Mouse (Mus musculus): ENCODE measurements around the gene Ubxn2a. TPM values are rescaled to one million over a fixed set of nuclear protein-coding genes. Genes with fewer than 3 reads are reported as not detected.

Gene Ubxn2a
- total and polyA plus RNA-seq, 3 experiments = 21.9 to 22.8 TPM; not detected in 1

GRCm38 (mm10) chr12:4906476-4906875 is 1.0 kb downstream of the Ubxn2a start:
- H3K27ac ChIP-seq (ENCODE audit: control insufficient read depth, low read depth, low read length) = no peak overlapping the region

DNA sequence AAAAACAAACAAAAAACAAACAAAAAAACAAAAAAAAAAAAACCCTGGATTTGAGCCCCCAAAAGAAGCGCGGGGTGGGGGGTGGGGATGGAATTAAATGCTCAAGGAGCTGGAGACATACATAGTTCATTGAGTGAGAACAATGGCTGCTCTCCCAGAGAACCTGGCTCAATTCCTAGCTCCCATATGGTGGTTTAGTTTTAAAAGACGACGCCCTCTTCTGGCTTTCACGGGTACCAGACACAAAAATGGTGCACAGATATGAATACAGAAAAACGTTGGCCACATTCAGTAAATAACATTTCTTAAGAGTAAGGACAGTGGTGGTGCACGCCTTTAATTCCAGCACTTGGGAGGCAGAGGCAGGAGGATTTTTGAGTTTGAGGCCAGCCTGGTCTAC is 1.6 kb downstream of the Ubxn2a start:
- H3K36me3 ChIP-seq (ENCODE audit: control insufficient read depth in 1 of 2, insufficient read depth in 2 of 2, low read length in 2 of 2) = peaks cover 2 to 8% of the 10 kb centered on the region in 2 experiments
- H3K79me2 ChIP-seq (ENCODE audit: control insufficient read depth, insufficient read depth, low read length, poor library complexity) = peaks cover 16% of the 10 kb centered on the region
- no peak overlapping the region for H3K27ac ChIP-seq (ENCODE audit: control insufficient read depth, low read depth, low read length)
- H3K9ac ChIP-seq (ENCODE audit: control insufficient read depth, low read depth, low read length, poor library complexity, severe bottlenecking) = no peak overlapping the region
- TF ChIP-seq SMC3 (IDR thresholded peaks at IDR 0.05; ENCODE audit: low read depth, low read length) (peak; percentile 20; the same call in 1 of the 2 replicates), MYC (IDR thresholded peaks at IDR 0.05; ENCODE audit: low read depth, low read length) (no peak), CTCF (IDR thresholded peaks at IDR 0.05 in 2 of 3, conservative IDR thresholded peaks at IDR 0.05 in 1 of 3; ENCODE audit: control insufficient read depth in 1 of 3, insufficient read depth in 1 of 3, low read depth in 2 of 3, low read length in 3 of 3, poor library complexity in 1 of 3, severe bottlenecking in 1 of 3) (peak in 1 of 3 experiments; percentile 32; a peak in 2 of 6 replicates), BHLHE40 (IDR thresholded peaks at IDR 0.05; ENCODE audit: borderline replicate concordance, low read depth, low read length) (no peak), UBTF (IDR thresholded peaks at IDR 0.05; ENCODE audit: borderline replicate concordance, insufficient read depth, low read depth, low read length) (no peak)
- no peaks in the 10 kb centered on the region for H3K9me3 ChIP-seq (replicated peaks; ENCODE audit: insufficient read depth, low read length)
- peaks cover 4 to 9% of the 10 kb centered on the region in 2 experiments; a peak in 2 of 4 replicates for H3K4me1 ChIP-seq (ENCODE audit: control insufficient read depth in 1 of 2, insufficient read depth in 2 of 2, low read length in 2 of 2)
- peak; percentile 53 for DNase-seq (ENCODE audit: low read depth, low spot score)
- H3K27me3 ChIP-seq (ENCODE audit: control insufficient read depth in 1 of 2, insufficient read depth in 2 of 2, low read length in 2 of 2) = no peaks in the 10 kb centered on the region
- H3K4me3 ChIP-seq (ENCODE audit: control insufficient read depth in 1 of 2, insufficient read depth in 1 of 2, low read depth in 2 of 2, low read length in 2 of 2) = no peak overlapping the region

More at GRCm38 (mm10) chr12:4906476-4906875, 1.0 kb downstream of the Ubxn2a start:
- peaks cover 4 to 9% of the 10 kb centered on the region in 2 experiments; a peak in 3 of 4 replicates for H3K4me1 ChIP-seq (ENCODE audit: control insufficient read depth in 1 of 2, insufficient read depth in 2 of 2, low read length in 2 of 2)
- H3K4me3 ChIP-seq (ENCODE audit: control insufficient read depth in 1 of 2, insufficient read depth in 1 of 2, low read depth in 2 of 2, low read length in 2 of 2) = peak overlapping the region; percentile 75 to 79
- no peak for TF ChIP-seq NELFE (IDR thresholded peaks at IDR 0.05; ENCODE audit: low read depth, low read length)
- 0 out of 2 replicates have a peak, but pooled peaks have one; percentile 15 for TF ChIP-seq SIN3A (IDR thresholded peaks at IDR 0.05; ENCODE audit: low read length)
- TF ChIP-seq GATA1 (IDR thresholded peaks at IDR 0.05; ENCODE audit: low read depth, low read length) = peak; percentile 56; the same call in 1 of the 2 replicates
- H3K36me3 ChIP-seq (ENCODE audit: control insufficient read depth in 1 of 2, insufficient read depth in 2 of 2, low read length in 2 of 2) = peaks cover 2 to 8% of the 10 kb centered on the region in 2 experiments; a peak in 3 of 4 replicates
- no peaks in the 10 kb centered on the region for H3K27me3 ChIP-seq (ENCODE audit: control insufficient read depth in 1 of 2, insufficient read depth in 2 of 2, low read length in 2 of 2)
- H3K79me2 ChIP-seq (ENCODE audit: control insufficient read depth, insufficient read depth, low read length, poor library complexity) = peaks cover 16% of the 10 kb centered on the region
- peak overlapping the region; percentile 95 for H3K9ac ChIP-seq (ENCODE audit: control insufficient read depth, low read depth, low read length, poor library complexity, severe bottlenecking)
- DNase-seq (ENCODE audit: low read depth, low spot score) = no peak
- no peaks in the 10 kb centered on the region for H3K9me3 ChIP-seq (replicated peaks; ENCODE audit: insufficient read depth, low read length)

DNA sequence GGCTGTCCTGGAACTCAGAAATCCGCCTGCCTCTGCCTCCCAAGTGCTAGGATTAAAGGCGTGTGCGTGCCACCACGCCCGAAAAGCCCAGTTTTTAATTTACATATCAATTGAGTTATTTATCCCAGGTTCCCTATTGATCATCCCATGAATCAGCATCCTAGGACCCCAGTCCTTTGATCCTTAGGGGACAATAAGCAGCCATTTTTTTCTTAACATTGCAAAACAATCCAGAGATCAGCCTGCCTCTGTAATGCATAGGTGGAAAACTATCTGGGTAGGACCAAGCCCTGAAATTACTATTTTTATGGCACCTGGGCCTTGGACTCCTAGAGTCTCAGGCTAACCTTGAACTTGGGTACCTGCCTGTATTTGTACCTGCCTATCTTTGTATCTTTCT is 9.5 kb downstream of the Ubxn2a start:
- no peaks in the 10 kb centered on the region for H3K4me1 ChIP-seq (ENCODE audit: control insufficient read depth in 1 of 2, insufficient read depth in 2 of 2, low read length in 2 of 2)
- no peaks in the 10 kb centered on the region for H3K79me2 ChIP-seq (ENCODE audit: control insufficient read depth, insufficient read depth, low read length, poor library complexity)
- TF ChIP-seq ZC3H11A (IDR thresholded peaks at IDR 0.05; ENCODE audit: low read depth, low read length) (no peak), ZNF384 (IDR thresholded peaks at IDR 0.05; ENCODE audit: low read depth, low read length) (no peak), NRF1 (IDR thresholded peaks at IDR 0.05; ENCODE audit: insufficient read depth, low read depth, low read length, poor library complexity, severe bottlenecking) (no peak), UBTF (IDR thresholded peaks at IDR 0.05; ENCODE audit: borderline replicate concordance, insufficient read depth, low read depth, low read length) (no peak), RCOR1 (IDR thresholded peaks at IDR 0.05; ENCODE audit: low read depth, low read length) (no peak), USF1 (IDR thresholded peaks at IDR 0.05; ENCODE audit: low read depth, low read length) (no peak), MYB (IDR thresholded peaks at IDR 0.05; ENCODE audit: low read depth, low read length) (no peak), ZMIZ1 (IDR thresholded peaks at IDR 0.05; ENCODE audit: low read depth, low read length) (no peak), JUND (IDR thresholded peaks at IDR 0.05; ENCODE audit: low read depth, low read length) (no peak), ETS1 (IDR thresholded peaks at IDR 0.05; ENCODE audit: low read depth, low read length) (no peak), CHD2 (IDR thresholded peaks at IDR 0.05; ENCODE audit: low read length) (no peak), CHD1 (IDR thresholded peaks at IDR 0.05; ENCODE audit: low read depth, low read length) (no peak), MAZ (IDR thresholded peaks at IDR 0.05; ENCODE audit: low read depth, low read length) (no peak)
- H3K27ac ChIP-seq (ENCODE audit: control insufficient read depth, low read depth, low read length) = no peak overlapping the region
- H3K9ac ChIP-seq (ENCODE audit: control insufficient read depth, low read depth, low read length, poor library complexity, severe bottlenecking) = no peak overlapping the region
- no peaks in the 10 kb centered on the region for H3K27me3 ChIP-seq (ENCODE audit: control insufficient read depth in 1 of 2, insufficient read depth in 2 of 2, low read length in 2 of 2)
- H3K36me3 ChIP-seq (ENCODE audit: control insufficient read depth in 1 of 2, insufficient read depth in 2 of 2, low read length in 2 of 2) = peaks cover 0 to 8% of the 10 kb centered on the region in 2 experiments; a peak in 2 of 4 replicates
- H3K4me3 ChIP-seq (ENCODE audit: control insufficient read depth in 1 of 2, insufficient read depth in 1 of 2, low read depth in 2 of 2, low read length in 2 of 2) = no peak overlapping the region
- DNase-seq (ENCODE audit: low read depth, low spot score) = no peak
- no peaks in the 10 kb centered on the region for H3K9me3 ChIP-seq (replicated peaks; ENCODE audit: insufficient read depth, low read length)
